Mouse (Mus musculus) cerebellum, postnatal 14 days (tissue): ENCODE data around the gene Gm11127.
"Not testable (repeated sequence)": the region's sequence is repeated elsewhere in the genome, so short reads cannot be mapped to it uniquely, and the experiment has no call there.

Experiments
- DNase-seq, 2 experiments: peaks; one replicate each; pipeline ENCODE4 v3.0.0; 2021; ENCODE audit warnings: mixed read lengths in 2 of 2

The Gm11127 gene

GRCm38 (mm10) chr17:36058362-36058761 lies at the start of gene Gm11127:
Gene Gm11127, minus strand, starts transcription at chr17:36058371.
- not testable (repeated sequence) for DNase-seq

- DNase-seq: peak in 1 of 2 experiments; percentile 27
These were observed 43.9 kb upstream of the Gm11127 start for GRCm38 (mm10) chr17:36102091-36102490.

DNA sequence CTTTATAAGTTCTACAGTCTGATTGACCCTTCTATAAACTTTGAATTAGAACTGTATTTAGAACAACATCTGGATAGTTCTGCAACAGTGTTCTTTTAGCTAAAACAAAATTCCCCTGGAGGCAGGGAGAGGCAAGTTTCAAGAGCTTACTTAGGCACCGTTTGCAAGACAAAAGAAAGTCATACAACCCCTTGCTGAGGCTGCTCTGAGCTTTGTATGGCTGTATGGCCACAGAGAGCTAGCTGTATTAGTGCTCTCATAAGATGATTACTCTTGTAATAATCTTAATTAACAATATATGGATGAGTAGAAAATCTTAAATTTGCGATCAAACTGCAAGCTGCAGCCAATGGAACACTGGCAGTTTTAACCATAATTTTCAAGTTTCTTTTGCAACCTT lies 41.4 kb upstream of the Gm11127 start:
- DNase-seq: not testable (repeated sequence)

GRCm38 (mm10) chr17:36093936-36094335 lies 35.8 kb upstream of the Gm11127 start:
- DNase-seq: no peak

DNA sequence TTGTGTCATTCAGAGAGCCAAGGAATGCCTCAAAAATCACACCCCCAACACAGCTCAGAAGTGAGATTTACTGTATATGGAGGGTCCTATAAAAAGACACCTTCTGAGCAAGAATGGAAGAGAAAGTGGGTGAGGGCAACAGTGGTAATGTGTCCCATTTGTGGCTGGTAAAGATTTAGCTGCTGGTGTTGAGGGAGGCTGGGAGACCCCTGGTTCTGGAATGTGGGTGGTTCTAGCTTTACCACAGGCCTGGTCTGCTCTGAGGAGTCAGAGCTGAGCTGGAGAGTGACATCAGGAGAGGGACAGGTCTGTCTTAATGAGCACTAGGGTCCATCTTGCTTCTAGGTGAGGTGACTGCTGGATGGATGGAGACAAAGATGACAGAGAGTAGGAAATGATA lies 34.3 kb upstream of the Gm11127 start:
- DNase-seq: not testable (repeated sequence)

DNA sequence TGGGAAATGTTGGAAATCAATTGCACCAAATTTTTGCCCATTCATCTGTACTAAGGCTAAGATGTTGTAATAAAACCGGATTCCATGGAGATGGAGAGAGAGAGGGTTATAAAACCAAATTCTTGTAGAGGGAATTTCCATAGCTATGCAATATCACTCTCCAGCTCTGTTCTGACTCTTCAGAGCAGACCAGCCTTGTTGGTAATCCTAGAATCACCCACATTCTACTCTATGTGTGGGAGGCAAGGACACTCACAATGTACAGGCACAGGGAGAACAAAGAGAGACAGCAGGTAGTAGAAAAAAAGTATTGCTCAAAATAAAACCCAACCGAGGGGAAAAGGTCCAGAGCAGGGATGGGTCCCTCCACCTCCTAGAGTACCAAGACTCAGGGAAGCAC lies 33.8 kb upstream of the Gm11127 start:
- DNase-seq: not testable (repeated sequence)

GRCm38 (mm10) chr17:36085976-36086375 lies 27.8 kb upstream of the Gm11127 start:
- DNase-seq: not testable (repeated sequence)

DNA sequence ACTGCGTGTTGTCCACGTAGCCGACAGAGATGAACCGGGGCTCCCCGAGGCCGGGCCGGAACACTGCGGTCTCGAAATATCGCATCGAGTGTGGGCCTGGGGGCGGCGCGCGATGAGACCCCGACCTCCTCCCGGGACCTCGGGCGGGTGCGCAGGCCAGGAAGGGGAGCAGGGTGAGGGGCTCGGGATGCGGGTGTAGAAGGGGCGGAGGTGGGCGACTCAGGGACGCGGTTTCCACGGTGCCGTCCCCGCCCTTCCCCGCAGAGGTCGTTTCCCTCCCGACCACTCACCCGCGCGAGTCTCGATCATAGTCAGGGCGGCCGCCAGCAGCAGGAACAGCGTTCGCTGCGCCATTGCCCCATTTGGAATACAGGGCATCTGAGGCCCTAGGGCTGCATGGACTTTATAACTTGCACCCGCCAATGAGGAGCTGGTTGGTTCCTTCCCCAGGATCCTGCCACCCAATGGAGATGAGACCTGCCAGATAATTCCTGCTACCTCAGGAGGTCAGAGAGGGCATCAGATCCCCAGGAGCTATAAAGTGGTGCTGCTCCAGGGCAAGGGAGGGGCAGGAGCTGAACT lies 25.8 kb upstream of the Gm11127 start:
- DNase-seq: peak; percentile 14

DNA sequence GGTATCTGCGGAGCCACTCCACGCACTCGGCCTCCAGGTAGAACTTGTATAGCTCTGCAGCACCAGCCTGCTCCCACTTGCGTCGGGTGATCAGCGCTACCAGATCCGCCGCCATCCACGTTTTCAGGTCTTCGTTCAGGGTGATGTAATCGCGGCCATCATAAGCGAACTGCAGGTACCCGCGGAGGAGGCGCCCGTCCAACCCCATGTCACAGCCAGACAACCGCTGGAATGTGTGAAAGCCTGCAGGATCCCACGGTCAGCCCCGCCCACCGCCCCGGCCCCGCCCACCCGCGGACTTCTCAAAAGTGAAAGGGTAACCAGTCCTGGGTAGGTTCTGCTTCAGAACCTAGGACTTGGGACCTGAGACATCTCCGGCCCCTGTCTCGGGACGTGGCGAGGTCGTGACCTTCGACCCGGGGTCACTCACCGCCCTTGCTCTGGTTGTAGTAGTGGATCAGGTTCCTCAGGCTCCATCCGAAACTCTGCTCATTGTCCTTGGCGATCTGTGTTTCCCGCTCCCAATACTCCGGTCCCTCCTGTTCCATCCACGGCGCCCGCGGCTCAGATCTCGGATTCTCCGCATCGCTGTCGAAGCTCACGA lies 25.2 kb upstream of the Gm11127 start:
- peak; percentile 13 to 25 for DNase-seq

DNA sequence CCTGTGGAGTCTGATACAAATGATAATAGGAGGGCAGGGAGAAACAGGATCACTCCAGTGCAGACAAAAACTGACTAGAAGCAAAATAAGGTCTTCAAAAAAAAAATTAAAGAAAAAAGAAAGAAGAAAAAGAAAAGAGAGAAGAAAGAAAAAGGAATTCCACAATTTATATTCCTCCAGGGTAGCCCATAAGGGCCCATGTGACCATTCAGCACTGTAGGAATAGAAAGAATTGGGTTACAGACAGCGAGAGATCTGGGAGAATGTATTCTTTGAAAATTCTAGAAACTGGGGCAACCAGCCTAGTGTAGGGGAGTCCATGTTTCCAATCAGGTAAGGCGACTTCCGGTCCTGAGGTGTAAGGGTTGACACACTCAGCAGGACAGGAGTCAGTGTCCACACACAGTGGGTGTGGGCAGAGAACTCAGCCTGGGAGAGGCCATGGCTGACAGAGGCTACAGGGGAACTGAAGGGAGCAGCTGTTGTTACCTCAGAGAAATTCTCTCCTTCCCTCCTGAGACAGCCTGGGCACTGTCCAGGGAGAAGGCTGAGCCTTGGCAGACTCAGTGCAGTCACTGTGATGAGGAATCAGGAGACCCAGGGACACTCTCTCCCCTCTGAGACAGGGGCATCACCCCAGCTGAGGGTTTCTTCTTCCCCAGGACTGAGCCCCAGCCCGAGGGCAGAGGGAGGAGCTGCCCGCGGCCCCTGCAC lies 24.5 kb upstream of the Gm11127 start:
- DNase-seq: not testable (repeated sequence)

DNA sequence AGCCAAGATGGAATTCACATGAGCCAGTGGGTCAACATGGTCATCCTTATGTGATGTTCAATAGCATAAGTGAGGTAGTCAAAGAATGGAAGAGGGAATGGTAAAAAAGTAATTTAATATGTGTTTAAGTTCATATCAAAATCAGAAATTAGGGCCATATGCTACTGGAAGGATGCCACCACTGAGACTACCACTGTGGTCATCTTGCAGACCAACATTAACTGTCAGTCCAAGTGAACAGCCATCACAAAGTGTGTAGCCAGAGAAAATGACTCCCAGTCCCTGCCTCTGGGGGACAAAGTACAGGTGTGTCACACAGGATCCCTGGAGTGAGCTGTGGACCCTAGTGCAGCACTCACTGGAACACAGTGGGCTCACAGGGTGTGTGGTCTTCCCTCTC lies 23.7 kb upstream of the Gm11127 start:
- DNase-seq: not testable (repeated sequence)

DNA sequence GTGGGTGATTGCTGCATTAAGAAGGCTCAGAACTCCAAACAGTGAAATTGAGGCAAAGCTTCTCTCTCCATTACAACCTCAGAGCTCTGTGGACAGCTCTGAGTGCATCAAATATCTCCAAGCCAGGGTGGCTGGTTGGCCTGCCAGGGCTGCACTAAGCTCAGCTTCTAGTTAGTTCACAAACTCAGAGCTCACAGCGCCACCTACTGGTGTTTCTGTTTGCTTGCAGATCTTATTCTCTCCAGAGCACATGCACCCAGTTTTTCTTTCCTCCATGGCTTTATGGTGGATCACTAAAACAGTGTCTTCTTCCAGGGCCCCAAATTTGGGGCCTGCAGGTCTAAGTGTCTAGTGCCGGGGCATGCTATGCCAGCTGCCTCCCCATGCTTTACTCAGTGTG lies 2.7 kb upstream of the Gm11127 start:
- DNase-seq: peak; percentile 88 to 95

- not testable (repeated sequence) for DNase-seq
These were observed 244 bp downstream of the Gm11127 start for GRCm38 (mm10) chr17:36057927-36058326.

DNA sequence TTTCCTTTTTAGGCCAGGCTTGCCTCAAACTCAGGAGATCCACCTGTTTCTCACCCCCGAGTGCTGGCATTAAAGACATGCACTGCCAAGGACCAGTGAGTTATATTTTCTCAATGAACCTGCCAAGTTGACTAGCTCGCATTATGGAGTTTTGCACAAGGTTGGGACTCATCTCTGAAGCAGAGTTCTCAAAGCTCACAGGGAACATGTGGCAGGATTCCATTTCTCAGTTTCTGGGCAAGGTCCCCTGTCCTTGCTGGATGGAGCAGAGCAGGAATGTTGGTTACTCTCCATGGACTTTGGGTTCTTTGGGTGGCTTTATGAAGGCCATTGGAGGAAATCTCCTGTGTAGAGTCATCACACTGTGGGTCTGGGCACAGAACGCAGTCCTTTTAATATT lies 14.9 kb downstream of the Gm11127 start:
- DNase-seq: no peak

DNA sequence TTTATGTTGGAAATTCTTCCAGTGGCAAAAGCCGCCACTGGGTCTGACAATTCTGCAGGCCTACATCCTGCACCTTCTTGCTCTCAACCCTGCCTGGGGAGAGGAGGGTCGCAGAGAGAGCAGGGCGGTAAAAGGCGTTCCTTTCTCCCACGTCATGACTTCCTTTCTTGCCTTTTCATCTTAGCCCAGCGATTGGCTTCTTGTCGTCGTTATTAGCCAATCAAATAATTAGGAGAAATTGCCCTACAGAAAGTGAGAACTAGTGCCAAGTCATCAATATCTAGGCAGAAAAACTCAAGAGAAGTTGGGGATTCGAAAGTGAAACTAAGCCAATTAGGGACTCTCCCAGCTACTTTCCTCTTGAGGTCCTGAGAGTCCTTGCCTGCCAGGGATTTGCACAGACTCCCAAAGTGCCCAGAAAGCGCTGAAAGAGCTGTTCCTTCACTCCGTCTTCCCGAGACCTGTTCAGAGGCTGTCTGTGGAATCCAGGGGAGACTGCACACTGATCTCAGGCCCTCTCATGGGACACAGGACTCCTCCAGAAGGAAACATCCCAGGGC lies 15.5 kb downstream of the Gm11127 start, which contains the start of the genes H2-T22 and Gm6034:
Gene H2-T22, minus strand, starts transcription at position 138 of the 560 bp plus-strand sequence.
Gene Gm6034, plus strand, starts transcription at position 352 of the 560 bp plus-strand sequence.
- DNase-seq: peak; percentile 59 to 73

- DNase-seq: peak in 1 of 2 experiments; percentile 30
These were observed 16.1 kb downstream of the Gm11127 start for GRCm38 (mm10) chr17:36042055-36042454.

- not testable (repeated sequence) for DNase-seq
These were observed 17.6 kb downstream of the Gm11127 start for GRCm38 (mm10) chr17:36040604-36041003.

GRCm38 (mm10) chr17:36036126-36036525 lies 22.0 kb downstream of the Gm11127 start:
- not testable (repeated sequence) for DNase-seq

GRCm38 (mm10) chr17:36035010-36035638 lies 23.0 kb downstream of the Gm11127 start:
- DNase-seq: peak; percentile 70 to 72

GRCm38 (mm10) chr17:36034524-36034923 lies 23.6 kb downstream of the Gm11127 start:
- not testable (repeated sequence) for DNase-seq

GRCm38 (mm10) chr17:36032351-36032875 lies 25.8 kb downstream of the Gm11127 start, which contains the start of gene H2-T23:
Gene H2-T23, minus strand, starts transcription at chr17:36032855.
- DNase-seq: peak; percentile 23 to 25

- DNase-seq: peak; percentile 45 to 52
These were observed 26.4 kb downstream of the Gm11127 start for GRCm38 (mm10) chr17:36031583-36032331.
